Mouse (Mus musculus): ENCODE measurements at regions not wholly inside any gene's neighbourhood (a gene's known extent, or its start where the extent isn't known, plus 50 kb on each side); places are given as distances from the start of the nearest gene placed in this dataset.

DNA sequence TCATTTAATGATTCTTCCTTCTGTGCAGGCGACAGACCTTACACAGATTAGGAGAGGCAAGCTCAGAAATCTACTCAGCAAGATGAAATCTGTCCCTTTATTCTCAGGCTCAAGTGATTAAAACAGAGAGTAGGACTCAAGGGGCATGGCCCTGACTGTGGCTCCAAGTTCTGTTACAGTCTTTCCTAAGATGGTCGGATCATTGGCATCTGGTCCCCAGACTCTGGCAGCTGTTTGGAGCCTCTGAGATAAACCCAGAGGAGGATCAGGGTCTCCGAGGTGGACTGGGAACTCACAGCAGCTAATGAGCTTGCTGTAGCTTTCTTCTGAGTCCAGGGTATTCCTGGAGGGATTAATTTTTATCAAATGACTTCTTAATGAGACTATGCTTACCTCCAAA, 51.7 kb upstream of the Hs3st2 start:
- no peak for DNase-seq (ENCODE audit: extremely low read depth)
- dilution Hi-C loops (cut with MboI; ENCODE audit: extremely low pct_ligation_motif_present, extremely low pct_unique_long_range_greater_than_20kb, low sequenced_read_pairs) (no loop called here), in situ Hi-C loops (cut with MboI; ENCODE audit: low pct_ligation_motif_present, low pct_unique_long_range_greater_than_20kb, low sequenced_read_pairs) (no loop called here)
- Histone ChIP-seq H3K27me3 (replicated peaks) (peaks cover 73% of the 10 kb centered on the region), H3K4me1 (ENCODE audit: control insufficient read depth in 1 of 2, insufficient read depth in 2 of 2) (no peaks in the 10 kb centered on the region), H3K27ac (ENCODE audit: insufficient read depth, low read depth) (no peak overlapping the region), H3K9ac (ENCODE audit: insufficient read depth, low read depth) (no peak overlapping the region), H3K9me3 (replicated peaks; ENCODE audit: low read length) (peaks cover 5% of the 10 kb centered on the region), H3K36me3 (replicated peaks in 1 of 2; ENCODE audit: control insufficient read depth in 1 of 2, insufficient read depth in 1 of 2, low read length in 1 of 2) (no peaks in the 10 kb centered on the region), H3K79me2 (replicated peaks; ENCODE audit: control insufficient read depth, extremely low read depth, insufficient read depth, poor library complexity, severe bottlenecking) (no peaks in the 10 kb centered on the region), H3K4me2 (ENCODE audit: insufficient read depth, low read depth, poor library complexity, severe bottlenecking) (no peak overlapping the region), H3K4me3 (replicated peaks in 1 of 3; ENCODE audit: low read depth in 2 of 3, low read length in 2 of 3, poor library complexity in 1 of 3) (no peak overlapping the region)
- TF ChIP-seq JUN (IDR thresholded peaks at IDR 0.05; ENCODE audit: insufficient read depth, low read depth, low read length) (no peak), ZMIZ1 (IDR thresholded peaks at IDR 0.05; ENCODE audit: low read depth, low read length) (no peak), ZKSCAN1 (IDR thresholded peaks at IDR 0.05; ENCODE audit: borderline replicate concordance, low read depth, low read length) (no peak), MAZ (IDR thresholded peaks at IDR 0.05; ENCODE audit: low read depth, low read length) (no peak), MXI1 (IDR thresholded peaks at IDR 0.05; ENCODE audit: low read depth, low read length) (no peak), MAX (IDR thresholded peaks at IDR 0.05; ENCODE audit: low read length) (no peak), PAX5 (IDR thresholded peaks at IDR 0.05; ENCODE audit: low read length) (no peak), EP300 (IDR thresholded peaks at IDR 0.05; ENCODE audit: low read length) (no peak), POLR2A (IDR thresholded peaks at IDR 0.05; ENCODE audit: low read depth, low read length) (no peak), CTCF (conservative IDR thresholded peaks at IDR 0.05 in 1 of 2, IDR thresholded peaks at IDR 0.05 in 1 of 2; ENCODE audit: low read depth in 2 of 2, low read length in 2 of 2) (no peak), BHLHE40 (IDR thresholded peaks at IDR 0.05; ENCODE audit: low read depth, low read length) (no peak), CHD2 (IDR thresholded peaks at IDR 0.05; ENCODE audit: low read length) (no peak), TBP (conservative IDR thresholded peaks at IDR 0.05; ENCODE audit: low read depth, low read length) (no peak), USF1 (IDR thresholded peaks at IDR 0.05; ENCODE audit: low read depth, low read length) (no peak), JUND (conservative IDR thresholded peaks at IDR 0.05; ENCODE audit: low read depth, low read length) (no peak), RCOR1 (conservative IDR thresholded peaks at IDR 0.05; ENCODE audit: low read depth, low read length) (no peak), ZC3H11A (IDR thresholded peaks at IDR 0.05; ENCODE audit: low read depth, low read length) (no peak)
